Mouse (Mus musculus): Measurements from ENCODE around the gene Rpusd2. TPM values are rescaled to one million over a fixed set of nuclear protein-coding genes. Genes with fewer than 3 reads are reported as not detected.
"Not testable (repeated sequence)": the region's sequence is repeated elsewhere in the genome, so short reads cannot be mapped to it uniquely, and the experiment has no call there.

Gene Rpusd2
- total RNA-seq (2021): 1 to 10 TPM; 5.8 to 6.3 TPM
- long read RNA-seq, experiment 1, partial matches to known transcripts: 0 of 3 reads
- long read RNA-seq, experiment 1, other reads (novel, unspliced or antisense): 1 of 3 reads
- long read RNA-seq, experiment 2, transcript Rpusd2-201 (3 exons, 2,706 nt): major isoform, 13 of 13 reads
- long read RNA-seq, experiment 2, partial matches to known transcripts: 0 of 13 reads
- long read RNA-seq, experiment 2, other reads (novel, unspliced or antisense): 0 of 13 reads

DNA sequence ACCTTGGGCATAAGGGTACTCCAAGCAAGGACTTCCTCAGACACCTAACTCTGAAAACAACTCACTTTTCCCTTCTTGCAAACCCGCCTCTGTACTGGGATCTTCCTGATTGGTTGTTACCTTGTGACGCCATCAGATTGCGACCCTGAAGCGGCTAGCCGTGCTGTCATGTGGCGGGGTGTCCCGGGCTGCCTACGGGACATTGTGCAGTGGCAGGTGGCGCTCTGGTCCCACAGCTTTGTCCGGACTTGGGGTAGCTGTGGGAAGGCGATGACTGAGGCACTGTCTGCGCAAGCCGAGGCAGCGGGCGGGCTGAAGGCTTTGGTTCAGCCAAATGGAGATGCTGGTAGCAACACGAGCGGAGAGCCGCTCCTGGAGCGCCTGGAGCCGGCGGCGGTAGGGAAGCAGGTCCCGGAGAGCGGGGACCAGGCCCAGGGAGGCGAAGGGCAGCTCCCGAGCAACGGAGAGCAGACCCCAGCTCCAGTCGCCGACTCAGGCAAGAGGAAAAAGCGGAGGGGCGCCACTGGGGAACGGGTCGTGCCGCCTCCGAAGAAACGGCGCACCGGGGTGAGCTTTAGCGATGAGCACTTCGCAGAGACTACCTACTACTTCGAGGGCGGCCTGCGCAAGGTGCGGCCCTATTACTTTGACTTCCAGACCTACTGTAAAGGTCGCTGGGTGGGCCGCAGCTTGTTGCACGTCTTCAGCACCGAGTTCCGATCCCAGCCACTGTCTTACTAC is at the start of gene Rpusd2:
Rpusd2 (plus strand) TSS at position 135 of the 741 bp plus-strand sequence.
- DNase-seq (ENCODE audit: low spot score in 2 of 2): peak; percentile 78 to 93

- DNase-seq (ENCODE audit: low spot score in 2 of 2): no peak
These were observed 39.1 kb upstream of the Rpusd2 start for GRCm38 (mm10) chr2:118995490-118995889.

DNA sequence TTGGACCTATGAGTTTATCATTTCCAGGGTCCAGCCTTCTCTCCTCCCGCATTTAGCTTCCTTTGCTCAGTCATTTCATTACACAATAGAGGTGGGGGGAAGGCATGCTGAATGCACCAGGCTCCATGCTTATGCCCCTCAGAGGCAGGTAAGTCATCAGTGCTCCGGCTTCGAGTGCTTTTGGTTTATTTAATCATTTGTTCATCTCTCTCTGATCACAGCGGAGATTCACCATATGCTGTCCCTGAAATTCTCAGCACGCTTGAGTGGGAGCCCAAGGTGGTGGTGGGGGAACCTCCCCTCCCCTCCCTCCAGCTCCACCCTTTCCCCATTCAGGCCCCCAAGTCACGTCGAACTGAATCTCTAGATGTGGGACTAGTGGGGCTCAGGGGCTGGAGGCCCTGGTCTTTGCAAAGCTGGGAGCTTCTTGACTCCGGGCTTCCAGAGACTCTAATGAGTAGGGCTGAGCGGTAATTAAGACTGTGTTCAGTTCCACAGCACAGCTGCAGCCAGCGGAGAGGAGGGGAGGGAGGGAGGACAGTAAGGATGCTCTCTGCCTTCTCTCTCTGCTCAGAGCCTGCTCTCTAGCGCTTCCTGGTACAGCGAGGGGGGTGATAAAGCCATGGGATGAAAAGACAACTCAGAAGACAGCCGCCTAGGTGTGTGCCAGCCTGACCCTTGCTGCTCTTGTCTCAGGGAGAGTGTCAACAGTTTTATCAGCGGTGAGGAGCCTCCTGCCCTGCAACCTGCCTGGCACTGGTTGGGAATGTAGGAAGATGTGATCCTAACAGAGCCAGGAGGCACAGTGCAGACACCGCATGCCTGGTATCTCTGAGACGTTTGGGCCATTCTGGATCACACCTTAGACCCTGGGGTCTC is 38.4 kb upstream of the Rpusd2 start:
- DNase-seq (ENCODE audit: low spot score in 2 of 2): no peak

DNA sequence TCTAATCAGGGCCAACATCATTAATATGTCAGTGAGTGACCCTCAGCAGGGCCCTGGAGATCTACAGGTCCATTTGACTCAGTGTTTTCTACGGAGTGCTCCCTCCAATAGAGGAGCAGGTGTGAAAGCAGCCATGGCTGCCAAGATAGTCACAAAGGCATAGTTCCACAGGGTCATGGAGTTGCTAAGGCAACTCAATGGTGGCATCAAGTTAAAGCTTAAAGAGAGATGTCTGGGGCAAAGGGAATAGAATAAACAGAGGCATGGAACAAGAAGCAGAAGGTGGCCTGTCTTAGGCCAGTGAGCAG is 37.8 kb upstream of the Rpusd2 start:
- no peak for DNase-seq (ENCODE audit: low spot score in 2 of 2)

DNA sequence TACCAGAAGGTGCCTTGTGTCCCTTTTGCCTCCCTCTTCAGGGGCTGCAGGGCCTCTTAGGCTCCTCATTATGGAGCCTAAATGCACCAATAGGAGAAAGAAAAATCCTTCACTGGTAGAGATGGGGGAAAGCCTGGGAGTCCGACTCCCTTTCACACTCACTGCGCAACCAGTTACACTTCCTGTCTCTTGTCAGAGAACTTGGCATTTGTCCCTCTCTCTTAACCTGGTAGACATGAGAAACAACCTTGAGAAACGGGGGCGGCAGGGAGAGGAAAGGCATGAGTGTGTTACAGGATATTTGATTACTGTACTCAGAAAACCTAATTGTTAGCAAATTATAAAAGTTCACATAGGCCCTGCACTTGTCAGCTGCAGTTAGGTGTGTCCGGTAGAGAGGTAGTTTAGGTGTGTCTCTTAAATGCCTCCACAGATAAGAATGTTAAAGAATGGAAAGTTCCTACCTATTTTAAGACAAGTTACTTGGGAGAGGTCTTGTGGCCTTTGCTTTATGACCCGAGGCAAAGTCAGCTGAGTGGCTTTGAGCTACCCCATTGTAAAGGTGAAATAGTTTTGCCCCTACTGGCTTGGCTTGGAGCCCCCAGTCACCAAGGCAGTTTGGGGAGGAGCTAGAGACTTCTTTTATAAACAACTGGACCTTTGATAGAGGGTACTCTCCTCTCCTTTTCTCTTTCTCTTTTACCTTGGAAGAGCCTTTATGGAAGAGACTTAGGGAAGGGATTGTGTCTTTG is 36.3 kb upstream of the Rpusd2 start:
- DNase-seq (ENCODE audit: low spot score in 2 of 2): no peak

- no peak for DNase-seq (ENCODE audit: low spot score in 2 of 2)
These were observed 35.5 kb upstream of the Rpusd2 start for GRCm38 (mm10) chr2:118999025-118999639.

DNA sequence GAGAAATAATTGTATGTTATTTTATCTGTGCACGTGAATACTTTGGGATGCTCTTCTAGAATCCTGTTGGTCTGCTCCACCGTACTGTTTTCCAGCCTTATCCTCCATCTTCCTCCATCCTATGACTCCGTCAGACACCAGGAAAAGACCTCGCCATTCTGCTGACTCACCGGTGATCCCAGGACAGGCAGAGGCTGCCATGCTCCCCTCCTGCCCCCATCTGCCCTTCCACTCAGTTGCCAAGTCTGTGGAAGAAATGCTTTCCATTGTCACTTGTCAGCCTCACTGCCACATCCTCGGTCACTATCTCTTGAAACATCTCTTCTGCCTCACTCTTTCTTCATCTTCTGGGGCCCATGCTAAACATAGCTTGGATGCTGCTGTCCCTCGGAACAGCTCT is 27.7 kb upstream of the Rpusd2 start:
- DNase-seq (ENCODE audit: low spot score in 2 of 2): no peak

GRCm38 (mm10) chr2:119009376-119009775 is 25.2 kb upstream of the Rpusd2 start:
- no peak for DNase-seq (ENCODE audit: low spot score in 2 of 2)

- DNase-seq (ENCODE audit: low spot score in 2 of 2): no peak
These were observed 19.6 kb upstream of the Rpusd2 start for GRCm38 (mm10) chr2:119014989-119015388.

DNA sequence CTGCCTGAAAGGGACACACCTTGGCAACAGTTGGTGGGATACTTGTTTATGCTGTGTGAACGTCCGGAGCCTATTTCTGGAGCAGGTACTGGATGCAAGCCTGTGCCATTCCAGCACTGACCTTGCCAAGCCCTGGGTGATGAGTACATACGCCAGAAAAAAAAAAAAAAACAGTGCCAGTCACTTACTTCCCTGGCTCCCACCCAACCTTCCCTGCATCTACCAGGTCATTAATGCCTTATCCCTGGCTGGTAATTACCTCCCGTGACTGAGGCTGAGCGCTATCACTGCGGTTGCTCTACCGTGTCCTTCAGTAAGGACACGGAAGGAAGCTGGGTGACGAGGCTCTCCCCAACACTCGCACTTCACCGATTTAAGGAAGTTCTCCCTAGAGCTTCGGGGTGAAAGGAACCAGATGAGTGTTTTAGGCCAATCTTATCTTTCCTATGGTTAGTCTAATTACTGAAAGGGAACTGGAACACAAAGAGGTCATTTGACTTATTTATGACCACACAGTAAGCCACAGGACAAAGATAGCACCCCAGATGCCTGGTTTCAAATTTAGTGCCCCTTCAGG is 18.9 kb upstream of the Rpusd2 start:
- DNase-seq (ENCODE audit: low spot score in 2 of 2): peak in 1 of 2 experiments; percentile 23

GRCm38 (mm10) chr2:119016312-119016711 is 18.3 kb upstream of the Rpusd2 start:
- not testable (repeated sequence) for DNase-seq (ENCODE audit: low spot score in 2 of 2)

- DNase-seq (ENCODE audit: low spot score in 2 of 2): no peak
These were observed 16.9 kb upstream of the Rpusd2 start for GRCm38 (mm10) chr2:119017647-119018046.

- DNase-seq (ENCODE audit: low spot score in 2 of 2): peak; percentile 72 to 85
These were observed 16.0 kb upstream of the Rpusd2 start for GRCm38 (mm10) chr2:119018391-119019122.

GRCm38 (mm10) chr2:119019131-119019530 is 15.5 kb upstream of the Rpusd2 start:
- DNase-seq (ENCODE audit: low spot score in 2 of 2): peak in 1 of 2 experiments; percentile 54

DNA sequence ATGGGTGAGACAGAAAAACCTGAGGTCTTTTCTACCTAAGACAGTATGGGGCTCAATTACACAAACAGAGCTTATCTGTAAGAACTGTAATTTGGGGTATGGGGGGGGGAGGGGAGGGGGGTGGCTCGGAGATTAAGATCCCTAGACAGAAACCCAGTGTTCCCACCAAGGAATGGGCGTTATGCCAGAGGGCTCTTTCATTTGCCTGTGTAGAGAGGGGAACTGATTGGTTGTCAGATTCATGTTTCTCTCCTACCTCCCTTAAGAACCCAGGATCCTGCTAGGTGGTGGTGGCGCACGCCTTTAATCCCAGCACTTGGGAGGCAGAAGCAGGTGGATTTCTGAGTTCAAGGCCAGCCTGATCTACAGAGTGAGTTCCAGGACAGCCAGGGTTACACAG is 15.1 kb upstream of the Rpusd2 start:
- DNase-seq (ENCODE audit: low spot score in 2 of 2): peak in 1 of 2 experiments; percentile 22

GRCm38 (mm10) chr2:119023154-119023660 is 11.4 kb upstream of the Rpusd2 start:
- DNase-seq (ENCODE audit: low spot score in 2 of 2): no peak

- no peak for DNase-seq (ENCODE audit: low spot score in 2 of 2)
These were observed 9.9 kb upstream of the Rpusd2 start for GRCm38 (mm10) chr2:119024536-119025238.

DNA sequence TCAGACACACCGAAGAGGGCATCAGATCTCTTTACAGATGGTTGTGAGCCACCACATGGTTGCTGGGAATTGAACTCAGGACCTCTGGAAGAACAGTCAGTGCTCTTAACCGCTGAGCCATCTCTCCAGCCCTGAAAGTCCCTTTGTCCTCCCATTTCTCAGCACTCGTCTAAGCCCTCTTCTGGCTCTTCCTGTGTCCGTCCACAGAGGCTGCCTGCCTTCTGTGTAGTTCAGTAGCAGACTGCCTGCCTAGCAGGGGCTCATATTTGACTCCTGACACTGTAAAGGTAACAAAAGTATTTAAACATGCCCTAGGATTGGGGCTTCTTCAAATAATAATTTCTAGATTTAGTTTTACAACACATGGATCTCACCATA is 9.4 kb upstream of the Rpusd2 start:
- no peak for DNase-seq (ENCODE audit: low spot score in 2 of 2)

- DNase-seq (ENCODE audit: low spot score in 2 of 2): no peak
These were observed 7.6 kb upstream of the Rpusd2 start for GRCm38 (mm10) chr2:119026951-119027350.

Data from gastrocnemius, postnatal 4 days (tissue).